Mouse (Mus musculus): ENCODE data around the gene Myom3.
A peak's percentile ranks its signal among the peaks of the same experiment; 100 is the strongest.

The Myom3 gene

GRCm38 (mm10) chr4:135855080-135855479 lies 95.6 kb downstream of the Myom3 start:
- DNase-seq (ENCODE audit: inconsistent age in 2 of 2, low spot score in 1 of 2), result no peak

DNA sequence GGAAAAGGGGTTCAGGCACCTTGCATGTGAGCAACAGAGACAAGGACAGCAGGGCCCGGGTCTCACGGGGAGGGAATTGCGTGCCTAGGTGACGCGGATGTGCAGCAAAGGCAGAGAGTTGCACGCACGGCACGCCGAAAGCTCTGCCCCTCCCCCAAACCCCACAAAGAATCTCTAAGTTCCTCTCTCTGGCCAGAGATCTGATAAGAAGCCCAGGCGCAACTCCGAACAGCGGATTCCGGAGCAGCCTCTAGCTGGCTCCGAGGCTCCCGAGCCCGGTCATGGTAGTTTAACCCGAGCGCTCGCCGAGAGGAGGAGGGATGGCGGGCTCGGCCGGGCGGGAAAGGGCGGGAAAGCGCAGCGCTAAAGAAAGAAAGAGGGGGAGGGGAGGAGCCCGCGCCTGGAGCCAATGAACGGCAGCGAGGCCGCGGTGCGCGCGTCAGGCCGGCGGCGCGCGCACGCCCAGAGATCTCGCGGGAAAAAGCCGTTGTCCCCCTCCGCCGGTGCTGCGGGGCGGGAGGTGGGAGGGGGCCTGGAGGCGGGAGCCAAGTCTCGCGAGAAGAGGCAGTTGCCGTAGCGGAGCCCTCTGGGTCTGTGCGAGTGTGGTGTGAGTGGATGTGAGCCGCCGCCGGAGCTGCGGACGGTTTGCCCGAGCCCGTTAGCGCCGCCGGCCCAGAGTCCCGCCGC lies 96.2 kb downstream of the Myom3 start, which contains the start of gene Srsf10:
Gene Srsf10 (plus strand): TSS at position 212 of the 687 bp plus-strand sequence.
- DNase-seq (ENCODE audit: inconsistent age in 2 of 2, low spot score in 1 of 2), result peak; percentile 97 to 99

GRCm38 (mm10) chr4:135856223-135857091 lies 96.9 kb downstream of the Myom3 start:
- peak; percentile 78 to 91 for DNase-seq (ENCODE audit: inconsistent age in 2 of 2, low spot score in 1 of 2)

- DNase-seq (ENCODE audit: inconsistent age in 2 of 2, low spot score in 1 of 2), result peak in 1 of 2 experiments; percentile 67
These were observed 98.2 kb downstream of the Myom3 start for GRCm38 (mm10) chr4:135857597-135858186.
